Mouse (Mus musculus) adrenal gland, adult (tissue): ENCODE measurements around the gene Rpl23a.
A peak's percentile ranks its signal among the peaks of the same experiment; 100 is the strongest.
"Not testable (repeated sequence)": the region's sequence is repeated elsewhere in the genome, so short reads cannot be mapped to it uniquely, and the experiment has no call there.

Experiments
- DNase-seq, 2 experiments: peaks; one replicate each; pipeline ENCODE4 v3.0.0; 2022 to 2023; ENCODE audit warnings: low spot score in 1 of 2; ENCODE audit not compliant: inconsistent age in 2 of 2

Rpl23a gene

DNA sequence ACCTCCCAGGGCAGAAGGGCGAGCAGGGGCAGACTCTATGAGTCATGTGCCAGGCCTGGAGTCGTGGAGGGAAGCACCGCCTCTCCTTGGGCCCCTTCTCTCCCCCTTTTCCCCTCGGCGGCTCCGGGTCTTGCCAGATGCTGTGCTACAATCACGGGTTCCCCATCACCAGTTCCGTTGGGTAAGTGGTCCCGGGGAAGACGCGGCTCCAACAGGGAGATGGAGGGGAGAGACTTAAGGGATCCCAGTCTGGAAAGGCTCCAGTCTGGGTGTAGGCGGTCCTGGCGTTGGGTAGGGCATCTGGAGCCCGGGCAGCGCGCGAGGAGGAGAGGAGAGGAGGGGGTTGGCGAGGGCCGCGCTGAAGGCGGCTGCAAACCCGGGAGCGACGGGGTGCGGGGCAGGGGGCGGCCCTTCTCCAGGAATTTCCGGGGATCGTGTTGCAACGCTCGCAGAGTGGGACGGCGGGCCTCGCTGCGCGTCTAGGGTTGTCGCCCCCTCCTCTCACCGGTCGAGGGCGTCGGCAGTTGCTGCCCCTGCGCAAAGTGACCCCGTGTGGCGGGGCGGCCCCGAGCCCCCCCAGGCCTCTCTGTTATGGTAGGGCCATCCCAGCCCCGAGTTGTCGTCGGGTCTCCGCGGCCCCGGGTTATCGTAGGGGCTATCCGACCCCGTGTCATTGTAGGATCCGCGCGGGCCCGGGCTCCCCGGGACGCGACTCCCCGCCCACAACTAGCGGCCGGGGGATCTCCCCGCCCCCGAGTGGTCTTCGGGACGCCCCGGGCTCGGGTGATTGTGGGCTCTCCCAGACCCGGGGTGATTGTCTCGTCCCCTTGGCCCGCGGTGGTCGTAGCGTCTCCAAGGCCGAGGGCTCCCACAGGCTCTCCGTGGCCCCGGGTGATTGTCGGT lies 5.2 kb upstream of the Rpl23a start, which contains the start of gene Rab34:
TSS of gene Rab34 (plus strand) at position 100 of the 903 bp plus-strand sequence.
- DNase-seq, result peak; percentile 83 to 93

DNA sequence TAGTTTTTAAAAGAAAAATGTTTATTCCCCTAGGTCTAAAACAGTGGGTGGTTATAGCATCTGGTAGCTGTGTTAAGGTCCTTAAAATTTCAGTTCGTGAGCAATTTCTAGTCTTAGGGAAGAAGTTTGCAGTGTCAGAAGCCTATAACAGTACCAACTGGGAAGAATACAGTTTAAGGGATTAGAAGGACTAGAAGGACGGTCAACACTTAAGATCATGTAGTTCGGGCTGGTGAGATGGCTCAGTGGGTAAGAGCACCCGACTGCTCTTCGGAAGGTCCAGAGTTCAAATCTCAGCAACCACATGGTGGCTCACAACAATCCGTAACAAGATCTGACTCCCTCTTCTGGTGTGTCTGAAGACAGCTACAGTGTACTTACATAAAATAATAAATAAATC lies 1.3 kb upstream of the Rpl23a start:
- not testable (repeated sequence) for DNase-seq

DNA sequence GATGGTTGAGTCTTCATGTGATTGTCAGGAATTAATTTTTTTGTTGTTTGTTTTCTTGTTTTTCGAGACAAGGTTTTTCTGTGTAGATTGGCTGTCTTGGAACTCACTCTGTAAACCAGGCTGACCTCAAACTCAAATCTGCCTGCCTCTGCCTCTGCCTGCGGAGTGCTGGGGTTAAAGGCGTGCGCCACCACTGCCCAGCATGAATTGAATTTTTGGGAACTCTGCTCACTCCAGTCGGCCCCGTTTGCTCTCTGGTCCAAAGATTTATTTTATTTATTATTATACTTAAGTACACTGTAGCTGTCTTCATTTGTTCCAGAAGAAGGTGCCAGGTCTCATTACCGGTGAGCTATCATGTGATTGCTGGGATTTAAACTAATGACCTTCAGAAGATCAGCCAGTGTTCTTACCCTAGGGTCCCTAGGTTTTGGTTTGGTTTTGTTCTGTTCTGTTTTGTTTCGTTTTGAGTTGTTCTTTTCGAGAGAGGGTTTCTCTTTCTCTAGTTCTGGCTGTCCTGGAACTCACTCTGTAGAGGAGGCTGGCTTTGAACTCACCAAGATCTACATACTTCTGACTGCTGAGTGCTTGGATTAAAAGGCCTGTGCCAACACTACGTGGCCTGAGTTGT lies 615 bp upstream of the Rpl23a start:
- DNase-seq, result peak; percentile 30 to 66

DNA sequence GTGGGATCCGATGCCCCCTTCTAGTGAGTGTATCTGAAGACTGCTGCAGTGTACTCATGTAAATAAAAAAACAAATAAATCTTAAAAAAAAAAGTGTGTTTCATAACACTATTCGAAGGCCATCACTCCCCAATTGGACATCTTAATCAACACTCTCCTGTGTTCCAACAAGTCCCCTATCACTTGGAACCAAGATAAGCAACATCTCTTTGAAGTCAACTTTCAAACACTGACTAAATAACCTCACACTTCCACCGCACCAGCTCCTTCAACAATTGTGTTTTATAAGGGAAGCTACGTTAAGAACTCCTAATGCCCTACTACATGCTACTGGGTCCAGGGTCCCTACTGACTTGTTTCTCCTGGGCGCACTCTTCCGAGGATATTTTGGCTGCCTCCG lies 934 bp downstream of the Rpl23a start:
- no peak for DNase-seq

DNA sequence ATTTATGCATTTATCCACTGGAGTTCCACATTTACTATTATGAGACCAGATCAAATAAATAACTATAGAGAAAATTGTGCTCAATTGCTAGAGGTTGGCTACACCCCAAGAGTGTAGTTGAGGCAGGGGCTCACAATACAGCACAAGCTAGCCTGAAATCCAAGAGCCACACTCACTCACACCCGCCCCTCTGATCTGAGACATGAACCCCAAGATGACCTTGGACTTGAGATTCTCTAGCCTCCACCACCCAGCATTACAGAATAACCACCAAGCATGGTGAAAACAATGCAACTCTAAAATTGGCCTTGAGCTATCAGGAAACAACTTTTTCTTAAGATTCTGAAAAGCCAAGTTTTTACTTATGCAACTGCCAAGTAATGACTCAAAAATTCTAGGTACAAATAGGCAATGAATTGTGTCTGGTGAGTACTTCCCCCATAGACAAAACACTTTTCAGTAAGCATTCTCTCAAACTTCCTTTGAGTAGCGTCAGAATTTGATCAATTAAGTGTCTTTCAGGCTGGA lies 1.5 kb downstream of the Rpl23a start:
- peak; percentile 23 to 73 for DNase-seq

DNA sequence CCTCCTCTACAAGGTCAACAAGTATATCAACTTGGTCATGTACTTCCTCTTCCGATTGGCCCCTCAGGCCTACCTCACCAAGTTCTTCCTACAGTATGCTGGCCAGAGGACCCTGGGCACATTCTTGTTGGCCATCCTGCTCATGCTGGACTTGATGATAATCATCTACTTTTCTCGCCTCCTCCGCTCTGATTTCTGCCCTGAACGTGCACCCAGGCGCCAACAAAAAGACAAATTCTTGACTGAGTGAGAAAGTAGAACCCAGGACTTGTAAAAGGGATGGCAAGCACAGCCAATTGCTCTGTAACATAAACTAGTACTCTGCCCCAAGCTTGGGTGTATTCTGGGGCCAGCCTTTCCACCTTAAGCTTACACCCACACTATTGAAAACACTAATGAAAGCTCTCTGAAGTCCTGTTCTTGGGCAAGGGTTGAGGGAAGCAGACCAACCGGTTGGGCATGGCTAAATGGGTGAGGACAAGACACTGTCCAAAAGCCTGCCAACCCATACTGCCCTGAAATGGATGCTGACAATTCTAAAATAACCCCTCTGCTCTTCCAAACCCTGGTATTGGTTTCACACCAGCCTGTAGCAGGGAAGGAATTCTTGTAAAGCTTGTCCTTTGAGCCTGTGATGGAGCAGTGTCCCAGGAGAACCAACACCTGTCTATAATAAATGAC lies 3.2 kb downstream of the Rpl23a start:
- peak; percentile 17 to 52 for DNase-seq

DNA sequence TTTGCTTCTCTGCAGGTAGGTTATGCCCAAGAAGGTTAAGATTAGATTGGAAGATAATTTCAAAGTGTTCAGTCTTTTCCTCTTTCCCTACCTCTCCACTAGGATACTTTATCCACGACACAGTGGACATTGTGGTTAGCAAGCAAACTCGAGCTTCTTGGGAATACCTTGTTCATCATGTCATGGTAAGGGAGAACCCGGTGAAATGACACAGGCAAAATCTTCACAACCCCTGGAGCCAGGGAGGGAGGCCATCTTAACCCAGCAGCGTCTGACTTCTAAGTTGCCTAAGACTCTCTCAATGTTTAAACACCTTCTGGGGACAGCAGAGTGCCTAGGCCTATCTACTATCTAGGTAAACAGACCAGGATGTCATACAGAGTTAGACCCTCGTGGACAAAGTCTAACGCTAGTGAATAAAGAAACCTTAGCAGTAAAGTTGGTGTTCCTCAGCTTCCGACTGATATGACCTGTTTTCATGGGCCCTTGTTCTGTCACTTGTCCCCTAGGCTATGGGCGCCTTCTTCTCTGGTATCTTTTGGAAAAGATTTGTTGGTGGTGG lies 3.9 kb downstream of the Rpl23a start:
- peak in 1 of 2 experiments; percentile 14 for DNase-seq

DNA sequence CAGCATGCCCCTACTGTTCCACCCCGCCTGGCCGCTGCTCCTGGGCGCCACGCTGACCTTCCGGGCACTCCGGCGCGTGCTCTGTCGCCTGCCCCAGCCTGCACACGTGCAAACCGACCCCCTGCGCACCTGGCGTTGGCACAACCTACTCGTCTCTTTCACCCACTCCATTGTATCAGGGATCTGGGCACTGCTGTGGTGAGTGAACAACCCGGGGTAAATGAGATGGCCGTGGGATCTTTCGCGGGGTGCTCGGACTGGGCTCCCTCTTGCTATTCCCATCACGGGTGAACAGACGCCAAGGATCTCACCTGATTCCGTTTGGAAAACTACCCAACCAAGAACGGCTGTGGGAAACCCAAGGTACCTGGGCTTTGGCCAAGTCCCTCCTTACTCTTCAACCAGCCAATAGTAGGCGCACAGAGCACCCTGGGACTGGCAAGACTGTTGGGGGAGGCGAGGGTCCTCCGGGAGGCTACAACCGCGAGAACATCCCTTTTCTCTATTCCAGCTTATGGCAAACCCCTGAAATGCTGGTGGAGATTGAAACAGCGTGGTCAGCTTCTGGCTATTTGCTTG lies 4.4 kb downstream of the Rpl23a start:
- peak; percentile 80 to 91 for DNase-seq

DNA sequence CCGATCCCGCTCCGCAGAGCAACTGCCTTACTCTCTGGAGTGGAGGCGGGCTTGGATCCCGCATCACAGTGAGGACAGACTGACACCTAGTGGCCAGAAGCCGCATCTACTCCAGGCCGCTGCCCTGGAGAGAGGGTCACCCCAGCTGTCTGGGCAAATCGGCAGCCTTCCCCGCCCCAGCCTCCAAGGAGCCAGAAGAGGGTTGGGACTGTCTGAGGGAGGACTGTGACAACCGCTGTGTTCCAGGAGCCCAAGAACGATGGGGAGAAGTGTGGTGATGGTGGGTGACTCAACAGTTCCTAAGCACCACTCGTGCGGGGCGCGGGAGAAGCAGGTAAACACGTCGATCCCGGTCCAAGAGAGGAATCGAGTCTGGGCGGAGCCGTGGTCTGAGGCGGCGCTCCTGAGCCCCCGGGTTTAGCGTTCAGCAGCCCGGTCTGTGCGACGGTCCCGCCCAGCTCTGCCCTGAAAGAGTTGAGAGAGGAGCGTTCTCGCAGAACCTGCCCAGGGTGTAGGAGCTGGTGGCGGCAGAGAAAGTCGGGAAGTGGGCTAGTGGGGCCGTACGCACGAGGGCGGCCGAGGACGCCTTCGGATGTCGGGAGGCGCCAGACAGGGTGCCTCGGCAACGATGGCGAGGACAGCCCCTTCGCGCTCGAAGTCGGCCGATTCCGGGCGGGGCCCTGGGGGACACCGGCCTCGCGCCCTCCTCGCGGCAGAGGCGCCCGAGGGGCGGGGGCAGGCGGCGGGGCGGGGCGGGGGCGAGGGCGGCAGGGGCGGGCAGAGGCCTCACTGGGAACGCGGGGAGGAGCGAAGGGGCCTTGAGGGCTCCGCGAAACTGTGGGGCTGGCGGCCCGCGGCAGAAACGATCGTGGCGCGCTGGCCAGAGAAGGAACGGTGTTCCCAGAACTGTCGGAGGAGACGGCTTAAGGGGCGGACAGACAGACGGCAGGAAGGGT lies 5.2 kb downstream of the Rpl23a start:
- DNase-seq, result peak; percentile 97 to 99

DNA sequence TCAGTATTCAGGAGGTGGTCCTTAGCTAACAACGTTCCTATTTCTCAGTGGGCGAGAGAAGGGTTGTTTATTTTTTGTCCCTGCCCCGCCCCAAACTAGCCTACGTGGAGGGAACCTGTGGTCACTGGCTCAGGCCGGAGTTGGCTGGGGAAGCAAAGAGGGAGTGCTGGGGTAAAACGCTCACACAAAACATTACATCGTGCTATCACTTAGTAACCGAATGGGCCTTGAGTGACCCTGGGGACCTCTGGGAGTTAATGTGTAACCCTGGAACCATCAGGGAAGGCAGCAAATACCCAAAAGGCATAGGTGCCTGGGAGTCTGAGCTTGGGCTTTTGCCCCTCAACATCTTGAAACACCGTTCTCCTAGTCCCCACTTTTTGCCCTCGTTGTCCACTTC lies 5.9 kb downstream of the Rpl23a start:
- DNase-seq, result peak in 1 of 2 experiments; percentile 60

DNA sequence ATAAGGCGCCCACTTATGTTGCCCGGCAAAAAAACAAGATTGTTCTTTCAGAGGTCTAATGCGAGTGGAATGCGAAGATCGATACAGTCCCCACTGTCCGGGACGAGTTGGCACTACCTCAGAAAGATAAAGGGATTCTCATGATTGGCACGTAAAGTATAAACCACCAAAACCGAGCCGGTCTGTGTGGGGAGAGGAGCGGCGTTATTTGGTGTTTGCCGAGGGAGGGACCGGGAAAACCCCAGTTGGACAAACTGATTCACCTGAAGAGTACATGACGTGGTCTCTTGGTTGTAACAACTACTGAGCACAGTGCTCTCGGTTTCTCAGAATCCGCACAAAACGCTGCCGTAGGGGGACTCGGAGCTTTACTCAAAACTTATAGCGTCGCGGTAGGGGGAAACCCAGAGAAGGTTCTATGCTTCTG lies 6.5 kb downstream of the Rpl23a start:
- DNase-seq, result no peak

DNA sequence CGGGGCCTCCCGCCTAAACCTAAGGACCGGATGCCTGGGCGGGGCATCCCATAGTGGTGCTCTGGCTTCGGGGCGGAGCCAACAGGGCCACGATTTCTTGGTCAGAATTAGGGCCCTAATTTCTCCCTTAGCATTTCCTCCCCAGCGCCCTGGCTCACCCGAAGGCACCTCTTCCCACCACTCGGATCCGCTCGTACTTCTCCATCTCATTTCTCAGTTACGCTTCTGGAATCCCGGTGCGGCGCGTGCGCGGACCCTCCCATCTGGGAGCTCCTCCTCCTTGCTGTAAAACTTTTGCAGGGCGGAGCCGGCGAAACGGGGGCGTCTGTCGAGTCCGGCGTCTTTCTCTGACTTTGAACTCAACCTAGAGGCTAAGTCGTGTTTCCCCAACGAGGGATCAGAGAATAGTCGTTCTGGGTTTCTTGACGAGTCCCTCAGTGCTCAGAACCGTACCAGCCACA lies 7.0 kb downstream of the Rpl23a start, which contains the start of the genes Nek8 and Tlcd1:
TSS of gene Nek8 (minus strand) at position 274 of the 461 bp plus-strand sequence.
TSS of gene Tlcd1 (plus strand) at position 310 of the 461 bp plus-strand sequence.
- DNase-seq, result peak; percentile 95 to 98

DNA sequence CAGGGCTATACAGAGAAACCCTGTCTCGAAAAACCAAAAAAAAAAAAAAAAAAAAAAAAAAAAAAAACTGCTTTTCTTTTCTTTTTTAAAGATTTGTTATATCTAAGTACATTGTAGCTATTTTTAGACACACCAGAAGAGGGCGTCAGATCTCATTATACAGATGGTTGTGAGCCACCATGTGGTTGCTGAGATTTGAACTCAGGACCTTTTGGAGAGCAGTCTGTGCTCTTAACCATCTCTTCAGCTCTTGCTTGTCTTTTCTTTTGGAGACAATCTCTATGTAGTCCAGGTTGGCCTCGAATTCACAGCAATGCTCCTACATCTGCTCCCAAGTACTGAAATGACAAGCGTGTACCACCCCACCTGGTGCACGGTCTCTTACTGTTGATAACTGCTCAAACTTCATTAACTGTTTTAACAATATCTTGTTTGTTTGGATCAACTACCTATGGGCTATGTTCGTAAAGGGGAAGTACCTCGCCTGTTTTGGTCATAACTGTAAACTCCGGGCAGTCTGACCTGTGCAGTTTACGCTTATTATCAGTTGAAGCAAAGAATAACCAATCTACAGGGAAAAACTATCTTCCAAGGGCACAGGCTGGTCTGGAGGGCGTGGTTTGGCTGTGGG lies 7.5 kb downstream of the Rpl23a start:
- DNase-seq, result no peak

DNA sequence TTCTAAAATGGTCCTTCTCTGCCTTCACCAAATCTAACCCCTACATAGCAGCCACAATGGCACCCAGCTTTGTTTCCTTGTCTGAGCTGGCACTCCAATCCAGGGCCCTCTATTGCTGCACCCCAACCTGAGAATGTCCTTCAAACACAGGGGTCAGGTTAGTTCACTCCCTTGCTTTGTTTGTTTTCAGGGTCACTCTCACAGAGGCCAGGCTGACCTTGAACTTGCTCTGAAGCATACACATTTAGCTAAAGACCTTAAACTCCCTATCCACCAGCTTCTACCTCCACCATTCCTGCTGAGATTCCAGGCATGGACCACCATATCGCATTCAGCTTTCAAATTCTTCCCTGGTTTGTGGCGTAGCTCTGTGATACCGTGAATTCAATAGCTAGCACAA lies 8.9 kb downstream of the Rpl23a start:
- DNase-seq, result peak in 1 of 2 experiments; percentile 18

DNA sequence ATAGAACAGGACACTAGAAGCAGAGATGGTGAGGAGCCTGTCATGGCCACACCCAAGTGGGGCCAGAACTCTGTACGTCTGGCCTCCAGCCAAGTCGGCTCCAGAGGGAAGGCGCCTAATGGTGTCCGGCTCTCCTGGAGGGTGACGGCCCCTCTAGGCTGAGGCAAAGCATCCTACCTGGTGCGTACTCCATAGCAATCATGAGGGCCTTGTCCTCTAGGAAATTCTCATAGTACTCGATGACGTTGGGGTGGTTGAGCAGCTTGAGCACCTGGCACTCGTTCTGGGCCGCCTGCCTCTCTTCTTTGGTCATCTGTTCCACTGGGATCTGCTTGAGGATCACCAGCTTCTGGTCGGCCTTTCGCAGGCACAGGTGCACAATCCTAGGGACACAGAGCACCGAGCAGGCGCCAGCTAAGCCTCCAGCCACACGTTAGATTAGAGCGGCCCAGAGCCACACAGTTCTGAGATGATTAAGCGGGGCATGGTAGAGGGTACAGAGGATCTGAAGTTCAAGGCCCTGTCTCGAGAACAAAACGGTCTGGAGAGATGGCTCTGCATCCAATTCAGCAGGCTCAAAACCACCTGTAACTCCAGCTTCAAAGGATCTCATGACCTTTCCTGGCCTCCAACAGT lies 10.5 kb downstream of the Rpl23a start:
- DNase-seq, result peak; percentile 77 to 79

DNA sequence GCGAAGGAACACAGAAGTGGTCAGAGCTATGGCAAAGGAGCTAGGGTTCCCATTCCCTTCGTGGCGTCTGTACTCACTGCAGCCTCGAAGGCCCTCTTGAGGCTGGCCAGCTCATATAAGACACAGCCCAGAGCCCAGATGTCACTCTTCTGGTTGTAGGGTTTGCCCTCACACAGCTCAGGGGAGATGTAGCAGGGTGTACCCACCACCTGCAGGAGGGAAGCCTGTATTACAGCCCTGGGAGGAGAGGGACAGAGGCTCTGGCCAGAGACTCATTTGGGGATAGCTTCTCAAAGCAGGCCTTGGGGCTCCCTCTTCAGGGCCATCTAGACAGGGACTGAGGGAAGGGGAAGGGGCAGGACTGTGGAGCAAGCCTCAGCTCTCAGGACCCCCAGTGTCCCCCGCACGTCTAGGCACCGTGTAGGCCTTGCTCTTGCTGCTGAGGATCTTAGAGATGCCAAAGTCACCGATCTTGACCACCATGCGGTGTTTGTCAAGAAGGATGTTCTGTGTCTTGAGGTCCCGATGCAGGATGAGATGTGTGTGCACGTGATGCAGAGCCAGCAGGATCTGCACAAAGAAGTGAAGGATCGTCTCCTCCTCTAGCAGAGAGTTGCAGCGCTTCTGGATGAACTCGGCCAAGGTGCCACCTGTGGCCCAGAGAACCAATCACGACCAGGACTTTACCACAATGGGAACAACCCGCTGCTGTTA lies 11.2 kb downstream of the Rpl23a start:
- peak; percentile 25 to 45 for DNase-seq

DNA sequence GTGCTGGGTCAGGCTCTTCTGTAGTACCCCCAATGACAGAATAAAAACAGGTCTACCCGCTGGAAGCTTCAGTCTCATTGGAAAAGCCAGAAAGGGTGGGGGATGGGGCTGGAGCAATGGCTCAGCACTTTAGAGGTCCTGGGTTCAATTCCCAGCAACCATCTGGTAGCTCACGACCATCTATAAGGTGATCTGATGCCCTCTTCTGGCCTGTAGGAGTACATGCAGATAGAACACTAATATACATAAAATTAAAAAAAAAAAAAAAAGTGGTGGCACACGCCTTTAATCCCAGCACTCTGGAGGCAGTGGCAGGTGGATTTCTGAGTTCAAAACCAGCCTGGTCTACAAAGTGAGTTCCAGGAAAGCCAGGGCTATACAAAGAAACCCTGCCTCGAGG lies 12.1 kb downstream of the Rpl23a start:
- no peak for DNase-seq

DNA sequence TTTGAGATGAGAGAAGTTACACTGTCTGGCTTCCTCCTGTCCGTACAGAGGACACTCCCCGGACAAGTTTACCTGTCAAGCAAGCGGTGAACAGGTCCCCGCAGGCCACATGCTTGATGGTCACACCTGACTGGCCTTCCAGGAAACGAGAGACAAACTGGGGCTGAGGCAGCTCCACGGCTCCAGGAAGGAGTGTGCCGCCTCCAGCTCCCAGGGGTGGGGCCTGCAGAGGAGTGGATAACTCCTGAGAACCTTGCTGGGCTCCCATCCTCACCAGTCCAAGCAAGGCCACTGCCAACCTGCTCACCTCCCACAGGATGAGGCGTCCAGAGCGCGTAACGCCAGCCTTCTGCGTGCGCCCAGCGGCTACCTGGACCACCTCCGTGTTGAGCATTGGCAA lies 13.1 kb downstream of the Rpl23a start:
- DNase-seq, result peak in 1 of 2 experiments; percentile 17
